Mouse (Mus musculus): ENCODE measurements around the gene Cdca5. TPM values are rescaled to one million over a fixed set of nuclear protein-coding genes. Genes with fewer than 3 reads are reported as not detected.
"Not testable (repeated sequence)": the region's sequence is repeated elsewhere in the genome, so short reads cannot be mapped to it uniquely, and the experiment has no call there.

Gene Cdca5
- total and polyA plus RNA-seq, 2 experiments from 2014 or later: 3.0 to 4.7 TPM

GRCm38 (mm10) chr19:6118677-6119185 is 33.9 kb downstream of the Cdca5 start:
- no peaks in the 10 kb centered on the region for H3K9me3 ChIP-seq (ENCODE audit: low read length)
- H3K4me3 ChIP-seq (ENCODE audit: low read depth, low read length): peak overlapping the region; percentile 76
- no peaks in the 10 kb centered on the region for H3K27me3 ChIP-seq (ENCODE audit: insufficient read depth, low read length)
- peaks cover 15% of the 10 kb centered on the region for H3K4me1 ChIP-seq (ENCODE audit: insufficient read depth)
- peak overlapping the region; percentile 92 for H3K27ac ChIP-seq (ENCODE audit: low read depth, low read length)
- H3K36me3 ChIP-seq (ENCODE audit: insufficient read depth): peaks cover 34% of the 10 kb centered on the region
- 0% methylated on average over 8 of the region's 8 CpGs for WGBS
- ATAC-seq (peak; percentile 26), DNase-seq (no peak)
- no peak for TF ChIP-seq CTCF (IDR thresholded peaks at IDR 0.05; ENCODE audit: low read depth)
- H3K4me2 ChIP-seq (ENCODE audit: low read depth): peak overlapping the region; percentile 90
- H3K9ac ChIP-seq: peak overlapping the region; percentile 91

GRCm38 (mm10) chr19:6121761-6122160 is 37.0 kb downstream of the Cdca5 start:
- H3K27me3 ChIP-seq (ENCODE audit: insufficient read depth, low read length): no peaks in the 10 kb centered on the region
- peaks cover 15% of the 10 kb centered on the region for H3K4me1 ChIP-seq (ENCODE audit: insufficient read depth)
- no peak overlapping the region for H3K9ac ChIP-seq
- no peak overlapping the region for H3K4me2 ChIP-seq (ENCODE audit: low read depth)
- WGBS: 44% methylated on average over 19 of the region's 19 CpGs
- H3K4me3 ChIP-seq (ENCODE audit: low read depth, low read length): no peak overlapping the region
- peaks cover 12% of the 10 kb centered on the region for H3K36me3 ChIP-seq (ENCODE audit: insufficient read depth)
- ATAC-seq: no peak
- no peak overlapping the region for H3K27ac ChIP-seq (ENCODE audit: low read depth, low read length)
- TF ChIP-seq CTCF (IDR thresholded peaks at IDR 0.05; ENCODE audit: low read depth): no peak
- no peaks in the 10 kb centered on the region for H3K9me3 ChIP-seq (ENCODE audit: low read length)
- no peak for DNase-seq

DNA sequence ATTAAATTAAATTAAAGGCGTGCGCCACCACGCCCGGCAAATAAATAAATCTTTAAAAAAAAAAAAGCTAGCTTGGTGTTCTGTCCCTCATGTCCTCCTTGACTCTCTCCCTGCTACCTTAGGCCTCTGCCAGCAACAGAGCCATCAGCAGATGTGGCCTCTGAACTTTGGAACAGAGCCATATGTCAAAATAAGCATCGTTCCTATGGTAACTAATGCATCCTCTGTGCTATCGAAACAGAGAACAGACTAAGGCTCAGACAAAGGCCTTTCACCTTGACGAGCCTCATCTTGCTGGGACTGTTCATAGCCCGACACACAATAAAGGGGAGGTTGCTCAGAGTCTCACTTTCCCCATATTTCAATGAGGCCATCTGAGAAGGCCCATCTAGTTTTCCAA is 38.5 kb downstream of the Cdca5 start:
- no peak overlapping the region for H3K4me3 ChIP-seq (ENCODE audit: low read depth, low read length)
- 63% methylated on average over 8 of the region's 8 CpGs for WGBS
- H3K9ac ChIP-seq: no peak overlapping the region
- DNase-seq: no peak
- no peak overlapping the region for H3K27ac ChIP-seq (ENCODE audit: low read depth, low read length)
- H3K4me2 ChIP-seq (ENCODE audit: low read depth): no peak overlapping the region
- TF ChIP-seq CTCF (IDR thresholded peaks at IDR 0.05; ENCODE audit: low read depth): no peak
- H3K27me3 ChIP-seq (ENCODE audit: insufficient read depth, low read length): no peaks in the 10 kb centered on the region
- no peak for ATAC-seq
- peaks cover 8% of the 10 kb centered on the region; the same call in 1 of the 2 replicates for H3K4me1 ChIP-seq (ENCODE audit: insufficient read depth)
- H3K36me3 ChIP-seq (ENCODE audit: insufficient read depth): peaks cover 12% of the 10 kb centered on the region
- no peaks in the 10 kb centered on the region for H3K9me3 ChIP-seq (ENCODE audit: low read length)

DNA sequence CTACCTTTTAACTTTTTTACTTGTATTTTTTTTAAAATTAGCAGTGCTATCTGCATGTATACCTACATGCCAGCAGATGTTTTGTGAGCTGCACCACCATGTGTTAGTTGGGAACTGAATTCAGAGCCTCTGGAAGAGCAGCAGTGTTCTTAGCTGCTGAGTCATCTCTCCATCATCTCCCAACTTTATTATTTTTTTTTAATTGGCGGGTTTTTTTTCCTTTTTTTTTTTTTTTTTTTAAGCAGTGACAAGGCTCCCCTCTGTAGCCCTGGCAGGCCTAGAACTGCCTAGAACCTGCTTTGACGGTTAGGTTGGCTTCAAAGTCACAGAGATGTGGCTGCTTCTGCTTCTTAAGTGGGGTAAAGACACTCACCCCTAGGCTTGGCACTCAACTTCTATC is 40.1 kb downstream of the Cdca5 start:
- Histone ChIP-seq H3K9me3 (ENCODE audit: low read length) (no peaks in the 10 kb centered on the region), H3K9ac (no peak overlapping the region), H3K27me3 (ENCODE audit: insufficient read depth, low read length) (no peaks in the 10 kb centered on the region), H3K27ac (ENCODE audit: low read depth, low read length) (no peak overlapping the region), H3K4me2 (ENCODE audit: low read depth) (no peak overlapping the region), H3K36me3 (ENCODE audit: insufficient read depth) (peaks cover 12% of the 10 kb centered on the region), H3K4me3 (ENCODE audit: low read depth, low read length) (no peak overlapping the region), H3K4me1 (ENCODE audit: insufficient read depth) (no peaks in the 10 kb centered on the region; the same call in 1 of the 2 replicates)
- no peak for TF ChIP-seq CTCF (IDR thresholded peaks at IDR 0.05; ENCODE audit: low read depth)
- DNase-seq: no peak
- ATAC-seq: no peak
- WGBS: 71% methylated on average over 2 of the region's 2 CpGs

GRCm38 (mm10) chr19:6126289-6126688 is 41.5 kb downstream of the Cdca5 start:
- peak; percentile 61 for DNase-seq

DNA sequence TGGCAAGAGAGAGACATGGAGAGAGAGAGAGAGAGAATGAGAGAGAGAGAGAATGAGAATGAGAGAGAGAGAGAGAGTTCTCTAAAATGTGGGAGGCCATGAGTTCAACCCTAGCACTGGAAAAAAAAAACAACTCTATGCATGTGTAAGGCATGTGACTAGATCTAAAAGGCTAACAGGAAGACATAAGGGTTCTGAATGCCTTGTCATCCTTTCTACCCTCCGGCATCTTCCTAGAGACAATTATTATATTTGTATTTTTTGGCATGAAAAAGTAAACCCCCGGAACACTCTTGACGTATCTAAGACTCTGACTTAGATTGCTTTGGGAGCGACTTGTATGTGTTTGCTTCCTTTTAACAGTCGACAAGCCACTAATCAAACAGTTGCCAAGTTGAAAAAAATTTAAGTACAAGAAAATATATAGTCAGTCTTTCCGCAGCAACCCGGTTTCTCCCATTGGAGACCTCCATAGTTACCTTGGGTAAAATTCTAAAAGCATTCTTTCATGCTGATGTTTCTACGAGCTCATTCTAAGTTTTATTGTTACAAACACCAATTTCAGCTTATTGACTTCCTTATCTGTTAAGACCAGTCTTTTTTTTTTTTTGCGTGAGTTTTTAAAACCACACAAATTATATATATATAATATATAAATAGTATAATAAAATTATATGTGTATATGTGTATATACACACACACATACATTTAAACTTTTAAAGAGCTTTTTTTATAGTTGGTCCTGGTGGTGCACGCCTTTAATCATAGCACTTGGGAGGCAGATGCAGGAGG is 42.2 kb downstream of the Cdca5 start:
- TF ChIP-seq CTCF (IDR thresholded peaks at IDR 0.05; ENCODE audit: low read depth): no peak
- H3K4me1 ChIP-seq (ENCODE audit: insufficient read depth): no peaks in the 10 kb centered on the region; the same call in 1 of the 2 replicates
- H3K36me3 ChIP-seq (ENCODE audit: insufficient read depth): no peaks in the 10 kb centered on the region
- no peak overlapping the region for H3K27ac ChIP-seq (ENCODE audit: low read depth, low read length)
- DNase-seq (no peak), ATAC-seq (no peak)
- 74% methylated on average over 10 of the region's 10 CpGs for WGBS
- peak overlapping the region; percentile 65 for H3K4me2 ChIP-seq (ENCODE audit: low read depth)
- no peak overlapping the region for H3K9ac ChIP-seq
- peak overlapping the region; percentile 51 for H3K4me3 ChIP-seq (ENCODE audit: low read depth, low read length)
- H3K9me3 ChIP-seq (ENCODE audit: low read length): no peaks in the 10 kb centered on the region
- no peaks in the 10 kb centered on the region for H3K27me3 ChIP-seq (ENCODE audit: insufficient read depth, low read length)

More at GRCm38 (mm10) chr19:6126289-6126688, 41.5 kb downstream of the Cdca5 start:
- H3K4me1 ChIP-seq (ENCODE audit: insufficient read depth): no peaks in the 10 kb centered on the region; the same call in 1 of the 2 replicates
- no peak overlapping the region for H3K27ac ChIP-seq (ENCODE audit: low read depth, low read length)
- H3K36me3 ChIP-seq (ENCODE audit: insufficient read depth): peaks cover 4% of the 10 kb centered on the region; the same call in 1 of the 2 replicates
- no peak overlapping the region for H3K9ac ChIP-seq
- ATAC-seq: no peak
- H3K9me3 ChIP-seq (ENCODE audit: low read length): no peaks in the 10 kb centered on the region
- H3K4me3 ChIP-seq (ENCODE audit: low read depth, low read length): no peak overlapping the region
- 24% methylated on average over 4 of the region's 4 CpGs for whole genome bisulfite sequencing
- no peak overlapping the region for H3K4me2 ChIP-seq (ENCODE audit: low read depth)
- TF ChIP-seq CTCF (IDR thresholded peaks at IDR 0.05; ENCODE audit: low read depth): peak; percentile 71
- H3K27me3 ChIP-seq (ENCODE audit: insufficient read depth, low read length): no peaks in the 10 kb centered on the region

DNA sequence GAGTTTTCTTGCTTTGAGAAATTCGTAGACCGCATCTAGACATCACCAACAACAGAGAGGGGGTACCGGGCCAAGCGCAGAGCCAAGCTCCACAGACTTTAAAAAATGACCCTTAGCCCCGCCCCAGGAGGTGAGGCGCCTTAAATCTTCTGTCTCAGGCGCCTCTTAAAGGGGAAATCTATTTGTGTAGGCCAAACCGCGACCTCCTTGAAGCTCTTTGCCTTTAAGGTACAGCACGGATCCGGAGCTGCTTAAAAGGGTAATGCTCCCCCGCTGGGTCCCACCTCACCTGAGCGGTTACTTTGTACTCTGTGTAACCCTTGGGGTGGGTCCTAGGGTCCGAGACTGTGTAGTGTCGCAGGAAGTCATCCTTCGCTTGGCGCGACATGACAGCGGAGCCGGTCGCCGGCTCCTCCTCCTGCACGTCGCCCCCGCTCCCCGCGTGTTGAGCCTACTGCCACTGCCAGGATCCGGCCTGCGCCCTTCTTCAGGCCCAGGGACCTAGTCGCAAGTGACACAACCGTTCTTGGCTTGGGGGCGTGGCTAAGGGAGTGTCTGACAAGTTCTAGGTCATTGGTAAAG is 43.1 kb downstream of the Cdca5 start, which contains the start of gene Snx15:
Gene Snx15, minus strand, starts transcription at position 545 of the 582 bp plus-strand sequence.
- WGBS: 0% methylated on average over 32 of the region's 32 CpGs
- ATAC-seq (peak; percentile 97), DNase-seq (peak; percentile 96)
- H3K4me3 ChIP-seq (ENCODE audit: low read depth, low read length): peak within 1 kb of the TSS; percentile 51
- H3K9ac ChIP-seq: peak within 1 kb of the TSS; percentile 68
- no peaks in the 10 kb centered on the region for H3K9me3 ChIP-seq (ENCODE audit: low read length)
- H3K27ac ChIP-seq (ENCODE audit: low read depth, low read length): peak within 1 kb of the TSS; percentile 95
- H3K27me3 ChIP-seq (ENCODE audit: insufficient read depth, low read length): no peaks in the 10 kb centered on the region
- no peaks in the 10 kb centered on the region for H3K36me3 ChIP-seq (ENCODE audit: insufficient read depth)
- H3K4me2 ChIP-seq (ENCODE audit: low read depth): peak within 1 kb of the TSS; percentile 65
- no peak for TF ChIP-seq CTCF (IDR thresholded peaks at IDR 0.05; ENCODE audit: low read depth)
- no peaks in the 10 kb centered on the region; the same call in 1 of the 2 replicates for H3K4me1 ChIP-seq (ENCODE audit: insufficient read depth)

GRCm38 (mm10) chr19:6130414-6131128 is 45.8 kb downstream of the Cdca5 start:
- H3K9ac ChIP-seq; H3K4me1 ChIP-seq (ENCODE audit: insufficient read depth); H3K4me3 ChIP-seq (ENCODE audit: low read depth, low read length); H3K27me3 ChIP-seq (ENCODE audit: insufficient read depth, low read length); H3K27ac ChIP-seq (ENCODE audit: low read depth, low read length); H3K9me3 ChIP-seq (ENCODE audit: low read length); H3K4me2 ChIP-seq (ENCODE audit: low read depth); ATAC-seq; DNase-seq: not testable (repeated sequence)
- 81% methylated on average over 7 of the region's 7 CpGs for WGBS
- peaks cover 18% of the 10 kb centered on the region for H3K36me3 ChIP-seq (ENCODE audit: insufficient read depth)

Data from forebrain, postnatal 0 days (tissue).